Mouse (Mus musculus) limb, embryonic 13.5 days (tissue): ENCODE data around the gene Ppp1r27. TPM values are rescaled to one million over a fixed set of nuclear protein-coding genes. Genes with fewer than 3 reads are reported as not detected.
A peak's percentile ranks its signal among the peaks of the same experiment; 100 is the strongest.

Experiments
- ATAC-seq: fragments of 200-750 bp; cut with Nextera tagmentation; 2 replicates; pipeline ENCODE4 v1.8.0; 2017; ENCODE audit warnings: low read depth, moderate number of reproducible peaks, moderate TSS enrichment; ENCODE audit not compliant: low FRiP score
- H3K27ac ChIP-seq: fragments of 300-500 bp; sonication (generic); 2 replicates; pipeline ENCODE4 v1.5.1; 2015; ENCODE audit warnings: inconsistent platforms, mild to moderate bottlenecking, moderate library complexity
- H3K27me3 ChIP-seq: fragments of 300-500 bp; sonication (generic); 2 replicates; pipeline ENCODE4 v1.6.1; 2015; ENCODE audit warnings: mild to moderate bottlenecking, inconsistent platforms
- H3K36me3 ChIP-seq: fragments of 300-500 bp; sonication (generic); 2 replicates; pipeline ENCODE4 v1.6.1; 2015; ENCODE audit warnings: inconsistent platforms, mild to moderate bottlenecking, moderate library complexity
- H3K4me1 ChIP-seq: fragments of 300-500 bp; sonication (generic); 2 replicates; pipeline ENCODE4 v1.6.1; 2015; ENCODE audit warnings: inconsistent platforms
- H3K4me2 ChIP-seq: fragments of 300-500 bp; sonication (generic); replicated peaks from 2 replicates; pipeline ENCODE4 v1.6.1; 2015; ENCODE audit warnings: inconsistent platforms, mild to moderate bottlenecking, moderate library complexity
- H3K4me3 ChIP-seq: fragments of 300-500 bp; sonication (generic); 2 replicates; pipeline ENCODE4 v1.5.1; 2015; ENCODE audit warnings: moderate library complexity, mild to moderate bottlenecking, inconsistent platforms
- H3K9ac ChIP-seq: fragments of 300-500 bp; sonication (generic); 2 replicates; pipeline ENCODE4 v1.6.1; 2015; ENCODE audit warnings: mild to moderate bottlenecking, inconsistent platforms
- H3K9me3 ChIP-seq: fragments of 300-500 bp; sonication (generic); 2 replicates; pipeline ENCODE4 v1.6.1; 2016; ENCODE audit warnings: inconsistent platforms
- WGBS: fragments of 180-500 bp; shearing (Covaris S2); methylation state at CpG from one replicate; pipeline ENCODE4 v1.1.7; 2015; 5-methylcytosine and 5-hydroxymethylcytosine counted together
- polyA plus RNA-seq: library from polyadenylated mRNA; unstranded; fragments of >200 nt; fragmentation: Nextera tagmentation; extraction: Ambion mirVana; gene quantifications from 2 replicates; pipeline ENCODE4 v1.2.1, GENCODE M21; 2015

The Ppp1r27 gene
- polyA plus RNA-seq, 1 experiment from 2014 or later = 0.59 TPM

GRCm38 (mm10) chr11:120549986-120550809, 734 bp downstream of the Ppp1r27 start:
- peak overlapping the region; percentile 98 for H3K4me3 ChIP-seq
- peak overlapping the region; percentile 95 for H3K4me2 ChIP-seq
- H3K27ac ChIP-seq = peak overlapping the region; percentile 63; the same call in 1 of the 2 replicates
- H3K4me1 ChIP-seq = peaks cover 27% of the 10 kb centered on the region
- peaks cover 10% of the 10 kb centered on the region for H3K36me3 ChIP-seq
- H3K9ac ChIP-seq = peak overlapping the region; percentile 98
- no peaks in the 10 kb centered on the region for H3K27me3 ChIP-seq
- no peaks in the 10 kb centered on the region for H3K9me3 ChIP-seq
- 61% methylated on average over 11 of the region's 11 CpGs for WGBS
- no peak for ATAC-seq

- H3K9ac ChIP-seq = peak within 1 kb of the TSS; percentile 98
- under 1% methylated on average over 63 of the region's 87 CpGs for WGBS
- no peaks in the 10 kb centered on the region for H3K27me3 ChIP-seq
- peak within 1 kb of the TSS; percentile 87 for H3K27ac ChIP-seq
- peak within 1 kb of the TSS; percentile 98 for H3K4me3 ChIP-seq
- peak; percentile 79 for ATAC-seq
- no peaks in the 10 kb centered on the region for H3K9me3 ChIP-seq
- peaks cover 27% of the 10 kb centered on the region for H3K4me1 ChIP-seq
- peak within 1 kb of the TSS; percentile 95 for H3K4me2 ChIP-seq
- H3K36me3 ChIP-seq = peaks cover 18% of the 10 kb centered on the region
These were observed 1.6 kb downstream of the Ppp1r27 start, which contains the start of gene Mcrip1 for GRCm38 (mm10) chr11:120549168-120549945. Gene Mcrip1 (minus strand): TSS chr11:120549727.

GRCm38 (mm10) chr11:120548786-120549167, 2.2 kb downstream of the Ppp1r27 start:
- no peaks in the 10 kb centered on the region for H3K9me3 ChIP-seq
- peak overlapping the region; percentile 95 for H3K4me2 ChIP-seq
- no peaks in the 10 kb centered on the region for H3K27me3 ChIP-seq
- WGBS = 24% methylated on average over 7 of the region's 7 CpGs
- peaks cover 27% of the 10 kb centered on the region for H3K4me1 ChIP-seq
- ATAC-seq = no peak
- H3K4me3 ChIP-seq = peak overlapping the region; percentile 98
- H3K36me3 ChIP-seq = peaks cover 24% of the 10 kb centered on the region
- peak overlapping the region; percentile 87 for H3K27ac ChIP-seq
- H3K9ac ChIP-seq = peak overlapping the region; percentile 98

- H3K4me2 ChIP-seq = peak overlapping the region; percentile 95
- no peaks in the 10 kb centered on the region for H3K27me3 ChIP-seq
- no peak for ATAC-seq
- H3K4me3 ChIP-seq = peak overlapping the region; percentile 98
- H3K9ac ChIP-seq = peak overlapping the region; percentile 98
- peaks cover 30% of the 10 kb centered on the region for H3K36me3 ChIP-seq
- H3K4me1 ChIP-seq = peaks cover 27% of the 10 kb centered on the region
- H3K27ac ChIP-seq = peak overlapping the region; percentile 87; the same call in 1 of the 2 replicates
- no peaks in the 10 kb centered on the region for H3K9me3 ChIP-seq
- 90% methylated on average over 3 of the region's 3 CpGs for WGBS
These were observed 2.7 kb downstream of the Ppp1r27 start for GRCm38 (mm10) chr11:120548214-120548613.

- H3K9ac ChIP-seq = peak overlapping the region; percentile 98; the same call in 1 of the 2 replicates
- no peak overlapping the region for H3K27ac ChIP-seq
- peaks cover 37% of the 10 kb centered on the region for H3K36me3 ChIP-seq
- peaks cover 27% of the 10 kb centered on the region for H3K4me1 ChIP-seq
- H3K9me3 ChIP-seq = no peaks in the 10 kb centered on the region
- no peaks in the 10 kb centered on the region for H3K27me3 ChIP-seq
- WGBS = 68% methylated on average over 2 of the region's 2 CpGs
- H3K4me3 ChIP-seq = peak overlapping the region; percentile 5; the same call in 1 of the 2 replicates
- ATAC-seq = no peak
- peak overlapping the region; percentile 95 for H3K4me2 ChIP-seq
These were observed 3.5 kb downstream of the Ppp1r27 start for GRCm38 (mm10) chr11:120547469-120547868.

- Histone ChIP-seq H3K9me3 (no peaks in the 10 kb centered on the region), H3K4me1 (peaks cover 27% of the 10 kb centered on the region), H3K4me3 (no peak overlapping the region), H3K4me2 (no peak overlapping the region), H3K9ac (no peak overlapping the region), H3K27ac (no peak overlapping the region), H3K27me3 (no peaks in the 10 kb centered on the region), H3K36me3 (peaks cover 48% of the 10 kb centered on the region)
- no peak for ATAC-seq
- 99% methylated on average over 3 of the region's 3 CpGs for WGBS
These were observed 5.0 kb downstream of the Ppp1r27 start for GRCm38 (mm10) chr11:120545964-120546363.

GRCm38 (mm10) chr11:120542376-120542775, 8.6 kb downstream of the Ppp1r27 start:
- Histone ChIP-seq H3K4me3 (no peak overlapping the region), H3K9me3 (no peaks in the 10 kb centered on the region), H3K27me3 (no peaks in the 10 kb centered on the region), H3K27ac (no peak overlapping the region), H3K4me2 (no peak overlapping the region), H3K4me1 (peaks cover 31% of the 10 kb centered on the region), H3K36me3 (peaks cover 48% of the 10 kb centered on the region), H3K9ac (no peak overlapping the region; the same call in 1 of the 2 replicates)
- WGBS = 78% methylated on average over 6 of the region's 6 CpGs
- ATAC-seq = no peak

GRCm38 (mm10) chr11:120541907-120542306, 9.0 kb downstream of the Ppp1r27 start:
- Histone ChIP-seq H3K27ac (no peak overlapping the region), H3K4me3 (no peak overlapping the region), H3K27me3 (no peaks in the 10 kb centered on the region), H3K9me3 (no peaks in the 10 kb centered on the region), H3K4me2 (no peak overlapping the region), H3K9ac (no peak overlapping the region; the same call in 1 of the 2 replicates), H3K36me3 (peaks cover 48% of the 10 kb centered on the region), H3K4me1 (peaks cover 30% of the 10 kb centered on the region)
- no peak for ATAC-seq
- WGBS = 46% methylated on average over 4 of the region's 4 CpGs

GRCm38 (mm10) chr11:120539285-120540014, 11.5 kb downstream of the Ppp1r27 start:
- H3K9me3 ChIP-seq = no peaks in the 10 kb centered on the region
- H3K27me3 ChIP-seq = peaks cover 14% of the 10 kb centered on the region
- peak overlapping the region; percentile 51 for H3K9ac ChIP-seq
- H3K4me1 ChIP-seq = peaks cover 28% of the 10 kb centered on the region
- 28% methylated on average over 10 of the region's 10 CpGs for WGBS
- H3K27ac ChIP-seq = peak overlapping the region; percentile 67
- H3K4me3 ChIP-seq = no peak overlapping the region
- peak overlapping the region; percentile 11; the same call in 1 of the 2 replicates for H3K4me2 ChIP-seq
- H3K36me3 ChIP-seq = peaks cover 30% of the 10 kb centered on the region
- peak; percentile 48; the same call in 1 of the 2 replicates for ATAC-seq

GRCm38 (mm10) chr11:120538955-120539284, 12.0 kb downstream of the Ppp1r27 start:
- no peaks in the 10 kb centered on the region for H3K9me3 ChIP-seq
- no peak overlapping the region for H3K4me3 ChIP-seq
- peaks cover 19% of the 10 kb centered on the region for H3K27me3 ChIP-seq
- H3K4me1 ChIP-seq = peaks cover 28% of the 10 kb centered on the region
- peak overlapping the region; percentile 11; the same call in 1 of the 2 replicates for H3K4me2 ChIP-seq
- no peak for ATAC-seq
- H3K36me3 ChIP-seq = peaks cover 25% of the 10 kb centered on the region
- 58% methylated on average over 8 of the region's 8 CpGs for WGBS
- peak overlapping the region; percentile 67; the same call in 1 of the 2 replicates for H3K27ac ChIP-seq
- 0 out of 2 replicates have a peak overlapping the region, but pooled peaks have one; percentile 51 for H3K9ac ChIP-seq

- peaks cover 21% of the 10 kb centered on the region for H3K36me3 ChIP-seq
- H3K4me1 ChIP-seq = peaks cover 28% of the 10 kb centered on the region
- WGBS = 80% methylated on average over 3 of the region's 3 CpGs
- ATAC-seq = no peak
- H3K9me3 ChIP-seq = no peaks in the 10 kb centered on the region
- no peak overlapping the region for H3K9ac ChIP-seq
- H3K27me3 ChIP-seq = peaks cover 22% of the 10 kb centered on the region
- H3K27ac ChIP-seq = peak overlapping the region; percentile 67; the same call in 1 of the 2 replicates
- no peak overlapping the region for H3K4me3 ChIP-seq
- no peak overlapping the region for H3K4me2 ChIP-seq
These were observed 12.4 kb downstream of the Ppp1r27 start for GRCm38 (mm10) chr11:120538485-120538884.
